Mouse (Mus musculus) cerebral cortex, adult 2 months (tissue): Measurements from ENCODE around the gene Mapk6.

ENCODE experiments used
- WGBS: fragments of 180-500 bp; shearing (Covaris S2); methylation state at CpG from one replicate; pipeline ENCODE4 v1.1.7; 2018; 5-methylcytosine and 5-hydroxymethylcytosine counted together

The Mapk6 gene

DNA sequence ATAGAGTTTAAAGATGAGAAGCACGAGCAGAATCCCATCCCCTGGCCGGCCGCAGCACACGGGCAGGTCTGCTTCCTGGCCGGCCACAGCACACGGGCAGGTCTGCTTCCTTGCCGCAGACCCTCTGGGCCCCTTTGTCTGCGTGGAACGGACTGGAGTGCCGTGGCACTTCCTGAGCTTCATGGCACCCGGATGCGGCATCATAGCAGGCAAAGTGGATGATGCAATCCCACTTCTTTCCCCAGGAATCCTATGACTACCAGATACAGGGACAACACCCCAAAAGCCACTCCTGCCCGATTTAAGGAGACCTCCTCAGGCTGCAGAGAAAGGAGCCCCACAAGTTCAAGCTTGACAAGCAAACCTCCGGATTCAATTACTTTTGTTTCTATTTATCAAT lies 27.0 kb downstream of the Mapk6 start:
- WGBS, result 91% methylated on average over 14 of the region's 14 CpGs

- 91% methylated on average over 2 of the region's 2 CpGs for WGBS
These were observed 31.0 kb downstream of the Mapk6 start for GRCm38 (mm10) chr9:75378774-75379173.

- WGBS, result 81% methylated on average over 1 of the region's 1 CpGs
These were observed 33.4 kb downstream of the Mapk6 start for GRCm38 (mm10) chr9:75376428-75376827.

DNA sequence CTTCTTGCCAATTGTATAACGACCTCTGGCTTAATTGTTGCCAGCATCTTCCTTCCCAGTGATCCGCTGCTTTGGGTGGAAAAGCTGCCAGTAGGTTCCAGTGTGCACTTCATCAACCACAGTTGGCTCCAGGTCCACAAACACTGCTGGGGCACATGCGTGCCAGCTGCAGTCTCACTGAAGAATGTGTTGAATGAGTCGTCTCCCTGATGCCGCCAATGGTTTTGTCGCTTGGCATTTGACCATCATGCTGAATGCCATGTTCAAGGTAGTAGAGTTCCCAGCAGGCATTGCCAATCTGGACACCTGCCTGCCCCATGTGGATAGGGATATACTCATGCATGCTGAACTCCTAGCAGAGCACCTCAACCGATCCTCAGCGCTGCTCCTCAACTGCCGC lies 34.2 kb downstream of the Mapk6 start:
- 76% methylated on average over 9 of the region's 9 CpGs for WGBS

DNA sequence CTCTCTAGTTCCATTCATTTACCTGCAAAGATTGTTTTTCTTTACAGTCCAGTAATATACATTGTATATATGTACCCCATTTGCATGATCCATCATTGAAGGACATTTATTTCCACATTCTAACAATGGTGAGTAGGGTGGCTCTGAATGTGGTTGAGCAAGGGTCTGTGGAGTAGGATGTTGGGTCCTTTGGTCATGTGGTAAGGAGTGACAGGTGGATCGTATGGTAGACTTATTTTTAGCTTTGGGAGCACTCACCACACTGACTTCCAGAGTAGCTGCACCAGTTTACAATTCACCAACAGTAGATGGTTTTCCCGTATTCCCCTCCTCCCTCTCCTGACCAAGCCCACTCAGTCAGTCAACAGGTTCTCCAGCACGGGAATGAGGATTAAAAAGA lies 41.0 kb downstream of the Mapk6 start:
- WGBS, result 76% methylated on average over 3 of the region's 3 CpGs

DNA sequence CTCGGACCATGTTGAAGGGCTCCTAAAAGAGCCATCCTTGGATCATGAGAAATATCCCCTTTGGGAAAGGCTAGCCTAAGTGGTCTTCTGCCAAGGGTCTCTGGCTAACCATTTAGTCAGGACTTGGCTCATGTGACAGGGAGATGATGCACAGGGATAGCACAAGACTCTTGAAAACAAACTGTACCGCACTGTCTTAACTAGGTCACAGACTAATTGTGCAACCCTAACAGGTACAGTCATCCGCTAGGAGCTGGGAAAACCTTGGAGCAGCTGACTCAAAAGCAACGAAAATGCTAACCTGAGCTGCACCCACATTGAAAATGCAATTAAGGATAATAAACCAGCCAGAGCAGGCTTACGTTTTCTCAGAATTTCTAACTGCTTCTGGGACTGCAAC lies 43.6 kb downstream of the Mapk6 start:
- 48% methylated on average over 5 of the region's 5 CpGs for WGBS

GRCm38 (mm10) chr9:75365195-75365594 lies 44.6 kb downstream of the Mapk6 start:
- WGBS, result 84% methylated on average over 4 of the region's 4 CpGs

- WGBS, result 82% methylated on average over 7 of the region's 7 CpGs
These were observed 46.1 kb downstream of the Mapk6 start for GRCm38 (mm10) chr9:75363702-75364101.

GRCm38 (mm10) chr9:75363001-75363400 lies 46.8 kb downstream of the Mapk6 start:
- 87% methylated on average over 5 of the region's 5 CpGs for WGBS

- 88% methylated on average over 4 of the region's 4 CpGs for WGBS
These were observed 47.6 kb downstream of the Mapk6 start for GRCm38 (mm10) chr9:75362201-75362600.

GRCm38 (mm10) chr9:75361699-75362098 lies 48.1 kb downstream of the Mapk6 start:
- WGBS, result 32% methylated on average over 5 of the region's 5 CpGs

- WGBS, result 52% methylated on average over 9 of the region's 9 CpGs
These were observed 52.6 kb downstream of the Mapk6 start for GRCm38 (mm10) chr9:75357087-75357654.

DNA sequence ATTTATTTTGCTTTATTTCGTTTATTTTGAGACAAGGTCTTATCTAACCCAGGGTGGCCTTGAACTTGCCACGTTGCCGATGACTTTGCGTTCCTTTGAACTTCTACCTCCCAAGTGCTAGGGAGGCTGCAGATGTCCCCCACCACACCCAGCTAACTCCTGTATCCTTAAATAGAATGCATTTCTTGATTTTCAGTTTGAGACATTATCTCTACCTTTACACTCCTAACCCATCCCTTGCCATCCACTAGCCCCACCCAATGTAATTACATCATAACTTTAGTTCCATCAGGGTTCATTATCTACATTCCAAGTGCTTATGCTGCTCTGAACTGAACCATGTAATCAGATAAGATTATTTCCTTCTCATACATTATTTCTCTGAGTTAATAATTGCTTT lies 54.0 kb downstream of the Mapk6 start:
- WGBS, result 86% methylated on average over 4 of the region's 4 CpGs

GRCm38 (mm10) chr9:75353094-75353493 lies 56.7 kb downstream of the Mapk6 start:
- WGBS, result 45% methylated on average over 8 of the region's 8 CpGs

DNA sequence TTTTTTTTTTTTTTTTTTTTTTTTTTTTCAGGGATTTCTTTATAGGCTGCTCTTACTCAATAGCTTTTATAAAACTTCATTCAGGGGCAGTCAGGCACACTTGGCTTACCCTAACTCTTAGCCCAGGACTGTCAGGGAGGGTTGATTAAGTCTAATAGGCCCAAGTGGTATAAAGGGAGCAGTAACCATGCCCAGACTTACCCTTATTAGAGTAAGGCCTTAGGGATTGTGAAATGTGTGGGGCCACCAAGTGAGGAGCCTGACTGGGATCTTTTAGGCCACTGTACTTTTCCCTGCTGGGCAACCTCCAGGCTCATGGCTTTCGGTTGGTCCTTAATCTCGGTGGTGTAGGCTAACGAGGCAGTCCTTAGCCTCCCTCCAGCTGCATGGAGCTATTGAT lies 61.2 kb downstream of the Mapk6 start:
- WGBS, result 68% methylated on average over 3 of the region's 3 CpGs

DNA sequence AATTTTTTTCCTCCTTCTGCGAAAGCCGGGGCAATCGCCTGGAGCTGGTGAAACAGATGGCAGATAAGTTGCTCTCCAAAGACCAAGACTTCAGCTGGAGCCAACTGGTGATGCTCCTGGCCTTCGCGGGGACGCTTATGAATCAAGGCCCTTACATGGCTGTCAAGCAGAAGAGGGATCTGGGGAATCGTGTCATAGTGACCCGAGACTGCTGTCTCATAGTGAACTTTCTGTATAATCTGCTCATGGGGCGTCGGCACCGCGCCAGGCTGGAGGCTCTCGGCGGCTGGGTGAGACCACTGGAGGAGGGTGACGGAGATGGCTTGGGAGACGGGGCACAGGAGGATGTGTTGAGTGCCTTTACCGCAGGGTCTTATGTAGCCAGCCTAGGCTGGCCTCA lies 61.7 kb downstream of the Mapk6 start:
- WGBS, result 79% methylated on average over 17 of the region's 17 CpGs

DNA sequence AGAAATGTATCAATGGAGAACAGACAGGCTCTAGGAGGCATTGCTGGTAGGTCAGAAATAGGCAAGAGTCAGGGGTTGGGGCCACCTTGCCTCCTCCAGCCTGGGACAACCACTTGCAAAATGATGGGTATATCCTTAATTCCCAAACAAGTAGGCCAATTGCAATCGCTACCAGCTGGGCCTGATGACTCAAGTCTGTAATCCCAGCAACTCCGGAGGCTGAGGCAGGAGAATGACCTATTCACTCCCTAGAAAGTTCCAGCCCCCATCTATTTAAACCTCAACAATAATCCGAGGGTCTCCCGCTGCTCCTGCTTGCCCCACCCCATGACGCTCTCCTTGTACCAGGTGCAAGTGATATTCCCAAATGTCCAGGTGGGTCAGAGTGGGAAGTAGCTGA lies 62.3 kb downstream of the Mapk6 start, which contains the start of gene Bcl2l10:
TSS of gene Bcl2l10 (plus strand) at position 301 of the 400 bp plus-strand sequence.
- 84% methylated on average over 5 of the region's 5 CpGs for WGBS

- 62% methylated on average over 4 of the region's 4 CpGs for WGBS
These were observed 67.4 kb downstream of the Mapk6 start for GRCm38 (mm10) chr9:75342433-75342832.

DNA sequence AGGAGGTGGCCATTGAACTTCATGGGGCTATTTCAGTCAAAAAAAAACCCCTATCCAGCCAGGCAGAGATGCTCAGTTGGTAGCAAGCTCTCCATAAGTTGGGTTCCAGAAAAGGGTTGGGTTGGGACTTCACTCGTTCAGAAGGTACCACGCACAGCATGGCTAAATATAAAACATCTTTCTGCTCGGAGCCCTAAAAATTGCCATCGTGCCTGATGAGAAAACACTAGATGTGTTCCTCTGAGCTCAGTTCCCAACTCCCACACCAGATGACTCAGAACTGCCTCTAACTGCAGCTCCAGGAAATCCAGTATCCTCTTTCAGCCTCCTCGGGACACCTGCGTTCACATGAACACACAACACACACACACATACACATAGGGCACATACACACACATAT lies 71.8 kb downstream of the Mapk6 start:
- 44% methylated on average over 6 of the region's 6 CpGs for WGBS

- WGBS, result 73% methylated on average over 4 of the region's 4 CpGs
These were observed 75.4 kb downstream of the Mapk6 start for GRCm38 (mm10) chr9:75334440-75334839.

DNA sequence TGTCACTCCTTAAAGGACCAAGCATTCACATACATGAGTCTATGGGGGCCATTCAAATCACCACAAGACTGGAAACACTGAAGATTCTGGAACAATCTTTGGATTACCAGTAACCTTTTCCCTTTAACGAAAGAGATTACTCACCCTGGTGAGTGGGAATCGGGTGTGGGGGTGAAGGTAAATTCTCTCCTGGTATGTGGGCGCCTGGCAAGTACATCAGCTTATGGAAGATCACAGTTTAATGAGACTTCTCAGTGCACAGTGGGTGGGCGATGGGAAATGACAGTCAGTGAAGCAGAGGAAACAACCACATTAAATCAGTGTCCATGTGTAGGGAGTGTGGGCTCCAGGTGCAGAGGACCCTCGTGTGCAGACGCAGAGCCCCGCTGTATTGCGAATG lies 79.0 kb downstream of the Mapk6 start:
- 70% methylated on average over 8 of the region's 8 CpGs for WGBS

- 96% methylated on average over 3 of the region's 3 CpGs for WGBS
These were observed 81.8 kb downstream of the Mapk6 start for GRCm38 (mm10) chr9:75328047-75328446.

DNA sequence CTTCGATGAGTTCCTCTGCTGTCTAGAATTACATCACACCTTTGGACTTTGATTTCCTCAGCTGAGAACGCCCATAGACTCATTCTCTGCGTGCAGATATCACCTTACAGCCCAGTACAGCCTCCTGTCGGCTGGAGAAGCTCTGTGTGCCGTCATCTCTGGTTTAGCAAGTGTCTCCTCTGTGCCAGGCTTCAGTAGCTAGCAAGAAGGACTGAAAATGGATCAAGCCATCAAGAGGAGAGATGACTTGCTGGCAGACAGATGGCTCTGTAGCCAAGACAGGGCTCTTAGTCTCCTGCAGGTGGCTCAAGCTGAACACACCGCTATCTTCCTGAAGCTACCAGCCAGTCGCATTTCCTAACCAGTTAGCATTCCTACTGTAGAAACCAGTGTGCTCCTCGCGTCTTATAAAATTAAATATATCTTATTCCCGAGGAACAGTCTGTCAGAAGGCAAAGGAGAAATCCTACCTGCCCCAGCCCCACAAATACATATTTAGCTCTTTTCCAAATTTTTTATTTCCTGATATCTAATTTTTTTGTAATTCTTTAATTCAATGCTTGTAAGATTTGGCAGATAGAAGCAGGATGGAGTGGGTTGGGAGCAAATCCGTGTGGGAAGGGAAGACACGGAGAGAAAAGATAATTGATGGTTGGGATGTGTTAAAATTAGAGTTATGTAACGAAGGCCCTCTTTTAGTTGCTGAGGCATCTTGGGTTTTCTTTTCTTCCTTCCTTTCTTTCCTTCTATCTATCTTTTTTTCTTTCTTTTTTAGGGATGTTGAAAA lies 87.5 kb downstream of the Mapk6 start:
- 38% methylated on average over 13 of the region's 13 CpGs for WGBS

DNA sequence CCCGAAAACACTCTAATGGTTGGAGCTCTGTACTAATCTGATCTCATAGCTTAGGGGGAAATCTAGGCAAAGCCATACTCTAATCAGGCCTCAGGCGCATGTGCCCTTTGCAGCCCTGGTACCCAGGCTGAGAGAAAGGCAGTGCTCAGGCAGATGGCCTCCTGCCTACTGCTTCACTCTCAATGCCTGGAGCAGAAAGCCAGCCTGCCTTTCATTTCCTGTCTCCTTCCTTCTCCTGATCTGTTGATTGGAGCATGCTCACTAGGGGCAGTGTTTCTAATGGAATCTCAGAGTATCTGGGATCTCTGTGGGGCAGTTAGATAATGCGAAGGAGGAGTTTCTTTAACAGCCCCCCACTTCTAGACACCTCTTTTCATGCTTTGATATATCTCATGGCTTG lies 90.4 kb downstream of the Mapk6 start:
- 67% methylated on average over 3 of the region's 3 CpGs for WGBS
